Mouse (Mus musculus) natural killer cell, adult 2 months (primary cell): ENCODE measurements around the gene Rxfp3.
"Not testable (repeated sequence)": the region's sequence is repeated elsewhere in the genome, so short reads cannot be mapped to it uniquely, and the experiment has no call there.

Experiments used
- DNase-seq, 2 experiments: peaks; one replicate each; pipeline ENCODE4 v3.0.0; 2022; ENCODE audit warnings: low spot score in 2 of 2

Rxfp3 gene

GRCm38 (mm10) chr15:11035947-11036474, 1.8 kb downstream of the Rxfp3 start:
- DNase-seq, result no peak

- DNase-seq, result no peak
Observed at GRCm38 (mm10) chr15:11030188-11030587, 7.6 kb downstream of the Rxfp3 start.

- no peak for DNase-seq
Observed at GRCm38 (mm10) chr15:11026801-11027561, 10.8 kb downstream of the Rxfp3 start.

GRCm38 (mm10) chr15:11014931-11015330, 22.9 kb downstream of the Rxfp3 start:
- no peak for DNase-seq

GRCm38 (mm10) chr15:11010976-11011548, 26.7 kb downstream of the Rxfp3 start:
- no peak for DNase-seq

GRCm38 (mm10) chr15:11008756-11009155, 29.0 kb downstream of the Rxfp3 start:
- DNase-seq, result no peak

- DNase-seq, result no peak
Observed at GRCm38 (mm10) chr15:11004646-11005045, 33.1 kb downstream of the Rxfp3 start.

- DNase-seq, result no peak
Observed at GRCm38 (mm10) chr15:11003791-11004190, 34.0 kb downstream of the Rxfp3 start.

GRCm38 (mm10) chr15:11000421-11000820, 37.4 kb downstream of the Rxfp3 start, which contains the start of gene Slc45a2:
Slc45a2 (plus strand) TSS chr15:11000721.
- DNase-seq, result no peak

GRCm38 (mm10) chr15:10999832-11000231, 38.0 kb downstream of the Rxfp3 start:
- no peak for DNase-seq

- no peak for DNase-seq
Observed at GRCm38 (mm10) chr15:10991566-10991965, 46.2 kb downstream of the Rxfp3 start.

GRCm38 (mm10) chr15:10990411-10990810, 47.4 kb downstream of the Rxfp3 start:
- DNase-seq, result no peak

- not testable (repeated sequence) for DNase-seq
Observed at GRCm38 (mm10) chr15:10986477-10986876, 51.3 kb downstream of the Rxfp3 start.

GRCm38 (mm10) chr15:10985756-10986155, 52.0 kb downstream of the Rxfp3 start:
- no peak for DNase-seq
